Mouse (Mus musculus) heart, adult 9 months (tissue): ENCODE measurements around the gene Tal1.

Experiments used
- DNase-seq, 2 experiments: peaks; one replicate each; pipeline ENCODE4 v3.0.0; 2022; ENCODE audit warnings: low spot score in 2 of 2

Gene Tal1

DNA sequence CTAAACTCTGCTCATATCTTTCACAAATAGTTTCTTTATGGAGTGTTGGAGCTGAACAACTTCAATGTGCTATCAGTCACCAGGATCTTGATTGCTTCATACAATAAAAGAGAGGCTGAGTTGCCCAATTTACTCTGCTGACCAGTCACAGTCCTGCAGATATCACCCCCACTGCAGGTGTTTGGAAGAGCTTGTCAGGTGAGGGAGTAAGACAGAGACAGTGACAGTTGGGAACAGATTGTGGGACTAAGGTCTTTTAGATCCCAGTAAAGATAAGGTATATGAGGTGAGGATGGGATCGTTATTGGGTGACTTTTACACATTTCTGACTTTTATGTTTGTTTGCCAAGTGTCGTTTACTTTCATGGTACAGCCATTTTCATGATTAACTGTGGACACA is 54.9 kb downstream of the Tal1 start:
- no peak for DNase-seq

- DNase-seq: no peak
Measured at GRCm38 (mm10) chr4:115113266-115113665, 57.0 kb downstream of the Tal1 start.

GRCm38 (mm10) chr4:115119642-115120041 is 63.4 kb downstream of the Tal1 start:
- no peak for DNase-seq

DNA sequence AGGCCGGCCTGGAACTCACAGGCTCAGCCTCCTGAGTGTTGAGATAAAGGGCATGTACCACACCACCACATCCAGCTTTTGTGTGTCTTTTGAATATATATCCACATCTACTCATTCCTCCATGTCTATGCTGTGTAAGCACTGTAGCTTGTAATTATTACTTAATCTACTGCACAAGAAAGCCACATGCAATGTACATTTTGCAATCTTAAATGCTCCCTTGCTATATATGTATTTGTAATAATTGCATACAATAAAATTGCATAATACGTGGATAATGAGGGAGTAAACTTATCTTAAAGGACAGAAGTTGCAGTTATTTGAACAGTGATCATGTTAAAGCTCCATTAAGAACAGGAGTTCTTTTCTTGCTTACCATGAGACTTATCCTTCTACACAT is 64.9 kb downstream of the Tal1 start:
- no peak for DNase-seq
